Mouse (Mus musculus) kidney, adult 9 months (tissue): Measurements from ENCODE around the gene Gm3755.
"Not testable (repeated sequence)": the region's sequence is repeated elsewhere in the genome, so short reads cannot be mapped to it uniquely, and the experiment has no call there.

Source experiments
- DNase-seq: peaks from one replicate; pipeline ENCODE4 v3.0.0; 2022

Gm3755 gene

DNA sequence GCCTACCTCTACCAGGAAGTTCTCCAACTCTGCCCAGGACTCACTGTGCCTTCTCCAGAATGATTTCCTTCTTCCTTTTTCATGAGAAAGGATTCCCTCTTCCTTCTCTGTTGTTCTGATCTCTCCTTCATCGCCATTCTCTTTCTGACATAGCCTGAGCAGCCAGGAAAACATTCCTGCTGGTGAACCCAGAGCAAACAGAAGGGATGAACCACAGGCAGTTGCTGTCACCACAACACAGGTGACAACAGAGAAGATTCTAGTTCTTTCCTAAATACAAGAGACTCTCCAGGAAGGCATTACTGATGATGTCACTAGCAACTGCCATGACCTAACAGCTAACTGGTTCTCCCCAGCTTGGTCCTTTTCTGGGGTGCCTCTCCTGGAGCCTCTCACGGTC, at the start of gene Gm3755:
Gene Gm3755 (minus strand): TSS at position 101 of the 400 bp plus-strand sequence.
- DNase-seq, result not testable (repeated sequence)

DNA sequence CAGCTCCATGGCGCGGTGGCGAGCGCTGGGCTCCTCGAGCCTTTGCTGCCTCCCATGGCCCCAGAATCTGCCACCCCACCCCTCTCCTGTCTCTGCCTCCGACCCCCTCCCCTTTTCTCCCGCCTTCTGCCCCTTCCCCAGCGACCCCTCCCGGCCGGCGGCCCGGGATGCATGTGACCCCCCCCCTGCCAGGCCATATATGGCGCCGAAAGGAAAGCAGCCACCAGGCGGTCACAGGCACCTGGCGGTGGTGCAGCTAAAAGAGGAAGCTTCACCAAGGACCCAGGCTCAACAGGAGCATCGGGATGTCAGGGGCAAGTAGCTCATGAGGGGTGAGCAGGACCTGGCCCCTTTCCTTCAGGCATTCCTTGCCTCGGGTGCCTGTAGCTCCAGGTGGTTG, 38.0 kb upstream of the Gm3755 start:
- not testable (repeated sequence) for DNase-seq

DNA sequence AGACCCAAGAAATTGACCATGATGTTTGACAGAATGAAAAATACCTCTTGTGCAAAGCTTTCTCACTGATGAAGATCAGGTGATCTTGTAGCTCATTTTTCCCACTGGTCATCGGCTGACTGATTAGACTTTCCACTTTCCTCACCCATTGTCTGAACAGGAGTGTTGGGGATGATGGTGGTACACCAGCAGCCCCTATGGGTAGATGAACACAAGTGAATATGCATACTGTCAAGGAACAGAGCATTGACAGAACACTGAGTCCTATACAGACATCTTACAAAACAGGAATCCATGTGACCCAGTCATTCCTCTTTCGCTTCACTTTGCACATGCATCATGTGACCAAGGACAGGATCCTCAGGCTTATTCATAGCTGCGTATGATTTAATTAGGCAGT, 32.9 kb upstream of the Gm3755 start, which contains the start of gene Gm3752:
Gene Gm3752 (minus strand): TSS at position 101 of the 400 bp plus-strand sequence.
- not testable (repeated sequence) for DNase-seq

DNA sequence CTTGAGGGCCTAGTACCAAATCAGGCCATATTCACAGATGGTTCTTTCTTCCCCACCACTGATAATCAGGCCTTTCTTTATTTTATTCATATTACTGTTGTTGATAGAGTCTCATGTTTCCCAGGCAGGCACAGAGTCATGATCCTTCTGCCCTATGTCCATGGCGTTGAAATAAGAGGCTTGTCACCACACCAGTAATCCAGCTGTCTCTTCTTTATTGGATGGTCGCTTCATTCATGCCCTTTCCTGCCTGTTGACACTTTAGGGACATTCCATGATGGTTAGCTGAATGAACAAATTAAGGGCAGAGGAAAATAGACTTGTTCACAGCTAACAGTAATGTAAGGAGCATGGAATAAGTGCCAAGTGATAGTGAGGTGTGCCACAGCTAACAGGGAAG, 28.2 kb downstream of the Gm3755 start:
- DNase-seq, result not testable (repeated sequence)
